ENCODE assay signal across 8 mouse cellular contexts in genomic region chr11:53430300-53430669, GRCm38 (mm10). TPM values are rescaled to one million over a fixed set of nuclear protein-coding genes. Genes with fewer than 3 reads are reported as not detected.
A peak's percentile ranks its signal among the peaks of the same experiment; 100 is the strongest.
DNase-seq lines count a peak whose midpoint lies in the region; ATAC-seq and TF ChIP-seq lines count a peak whose summit lies in the region.

No protein-coding gene starts in this region.

- peaks cover 15% of the 10 kb centered on the region for H3K36me3 ChIP-seq in heart, embryonic 14.5 days (ENCODE audit: control insufficient read depth, insufficient read depth, low read length)
- H3K36me3 ChIP-seq in ES-Bruce4 (ENCODE audit: control insufficient read depth, insufficient read depth, low read length, poor library complexity, severe bottlenecking): peaks cover 14% of the 10 kb centered on the region
- H3K36me3 ChIP-seq in erythroblast, embryonic 14.5 days (ENCODE audit: control insufficient read depth): peaks cover 34% of the 10 kb centered on the region
- peaks cover 6% of the 10 kb centered on the region; the same call in 1 of the 2 replicates for H3K36me3 ChIP-seq in liver, adult 2 months (ENCODE audit: control insufficient read depth, insufficient read depth, low read length)
- H3K36me3 ChIP-seq in small intestine, adult 2 months (ENCODE audit: control insufficient read depth, insufficient read depth, low read length): peaks cover 12% of the 10 kb centered on the region

- peaks cover 5 to 28% of the 10 kb centered on the region in 2 experiments for H3K4me1 ChIP-seq in heart, embryonic 14.5 days (ENCODE audit: control insufficient read depth in 2 of 2, insufficient read depth in 2 of 2, low read length in 2 of 2)
- peaks cover 2% of the 10 kb centered on the region for H3K4me1 ChIP-seq in ES-Bruce4 (ENCODE audit: control insufficient read depth, insufficient read depth, low read length)
- peaks cover 51% of the 10 kb centered on the region for H3K4me1 ChIP-seq in erythroblast, embryonic 14.5 days (ENCODE audit: control insufficient read depth)
- H3K4me1 ChIP-seq in liver, adult 2 months (ENCODE audit: control insufficient read depth, insufficient read depth, low read length): peaks cover 20% of the 10 kb centered on the region
- peaks cover 31% of the 10 kb centered on the region for H3K4me1 ChIP-seq in small intestine, adult 2 months (ENCODE audit: control insufficient read depth, insufficient read depth, insufficient read length, low read length)

- H3K27me3 ChIP-seq in heart, embryonic 14.5 days (ENCODE audit: control insufficient read depth, insufficient read depth, low read length): no peaks in the 10 kb centered on the region
- H3K27me3 ChIP-seq in ES-Bruce4 (ENCODE audit: control insufficient read depth, insufficient read depth, low read length, poor library complexity, severe bottlenecking): no peaks in the 10 kb centered on the region
- H3K27me3 ChIP-seq in erythroblast, embryonic 14.5 days (ENCODE audit: control insufficient read depth): no peaks in the 10 kb centered on the region
- no peaks in the 10 kb centered on the region for H3K27me3 ChIP-seq in liver, adult 2 months (ENCODE audit: control insufficient read depth, insufficient read depth, low read length)
- no peaks in the 10 kb centered on the region for H3K27me3 ChIP-seq in small intestine, adult 2 months (ENCODE audit: control insufficient read depth, insufficient read depth, low read length)

- peak overlapping the region; percentile 87 for H3K4me2 ChIP-seq in heart, embryonic 14.5 days (ENCODE audit: low read length)

- H3K9ac ChIP-seq in heart, embryonic 14.5 days (ENCODE audit: low read length): peak overlapping the region; percentile 87
- H3K9ac ChIP-seq in ES-Bruce4 (ENCODE audit: low read depth, poor library complexity, severe bottlenecking): peak overlapping the region; percentile 87
- H3K9ac ChIP-seq in liver, adult 2 months (ENCODE audit: low read depth, low read length): peak overlapping the region; percentile 97

- H3K4me3 ChIP-seq in heart, embryonic 14.5 days (ENCODE audit: control insufficient read depth in 1 of 2, insufficient read depth in 1 of 2, low read depth in 1 of 2, low read length in 2 of 2): peak overlapping the region; percentile 74 to 83
- H3K4me3 ChIP-seq in ES-Bruce4 (ENCODE audit: low read depth, low read length): peak overlapping the region; percentile 91
- peak overlapping the region; percentile 99 for H3K4me3 ChIP-seq in erythroblast, embryonic 14.5 days (replicated peaks)
- H3K4me3 ChIP-seq in liver, adult 2 months (ENCODE audit: insufficient read depth, low read depth, low read length): peak overlapping the region; percentile 90
- H3K4me3 ChIP-seq in small intestine, adult 2 months (ENCODE audit: low read depth, low read length): peak overlapping the region; percentile 96

- TF ChIP-seq CTCF in ES-Bruce4 (IDR thresholded peaks at IDR 0.05; ENCODE audit: low read depth, low read length): no peak
- no peak for TF ChIP-seq CTCF in liver, adult 2 months (IDR thresholded peaks at IDR 0.05; ENCODE audit: low read depth, low read length)
- no peak for TF ChIP-seq CTCF in small intestine, adult 2 months (IDR thresholded peaks at IDR 0.05; ENCODE audit: extremely low read depth, insufficient read length, insufficient replicate concordance, low read depth, low read length)

- 0% methylated on average over 34 of the region's 34 CpGs for WGBS in heart, embryonic 14.5 days
- under 1% methylated on average over 34 of the region's 34 CpGs for WGBS in liver, adult 2 months
- WGBS in small intestine, adult 2 months: under 1% methylated on average over 34 of the region's 34 CpGs

- no peak for DNase-seq in heart, adult 9 months (ENCODE audit: low spot score in 2 of 2)
- peak; percentile 93 for DNase-seq in liver, adult 2 months (ENCODE audit: extremely low read depth, low read depth, low spot score)
- DNase-seq in layer of hippocampus, postnatal 14 days (ENCODE audit: low spot score in 2 of 2): no peak
- DNase-seq in layer of hippocampus, postnatal 10 days (ENCODE audit: low spot score in 2 of 2): no peak

- TF ChIP-seq POLR2A in ES-Bruce4 (IDR thresholded peaks at IDR 0.05; ENCODE audit: insufficient read depth, low read length): no peak
- no peak for TF ChIP-seq POLR2A in liver, adult 2 months (IDR thresholded peaks at IDR 0.05; ENCODE audit: extremely low read depth, insufficient read depth, low read length)
- no peak for TF ChIP-seq POLR2A in small intestine, adult 2 months (IDR thresholded peaks at IDR 0.05; ENCODE audit: low read depth, low read length)

- no peaks in the 10 kb centered on the region for H3K9me3 ChIP-seq in heart, embryonic 14.5 days (ENCODE audit: control insufficient read depth, low read length)
- H3K9me3 ChIP-seq in ES-Bruce4 (replicated peaks; ENCODE audit: control insufficient read depth, insufficient read depth, low read length, poor library complexity, severe bottlenecking): no peaks in the 10 kb centered on the region
- no peaks in the 10 kb centered on the region for H3K9me3 ChIP-seq in erythroblast, embryonic 14.5 days (ENCODE audit: control insufficient read depth, low read length)

- TF ChIP-seq EP300 in ES-Bruce4 (IDR thresholded peaks at IDR 0.05; ENCODE audit: insufficient read depth, low read depth, low read length): no peak

- ATAC-seq in heart, embryonic 14.5 days (ENCODE audit: insufficient number of reproducible peaks, insufficient read depth, low FRiP score, low read depth): peak; percentile 23

- H3K27ac ChIP-seq in heart, embryonic 14.5 days (replicated peaks in 1 of 2; ENCODE audit: control insufficient read depth in 1 of 2, insufficient read depth in 1 of 2, low read depth in 2 of 2, low read length in 2 of 2): peak overlapping the region; percentile 89 to 90
- H3K27ac ChIP-seq in ES-Bruce4 (ENCODE audit: insufficient read depth, low read length): peak overlapping the region; percentile 52
- peak overlapping the region; percentile 99 for H3K27ac ChIP-seq in liver, adult 2 months (replicated peaks; ENCODE audit: insufficient read depth, low read depth, low read length)
- H3K27ac ChIP-seq in small intestine, adult 2 months (ENCODE audit: insufficient read depth, low read depth, low read length): peak overlapping the region; percentile 100

- H3K79me2 ChIP-seq in liver, adult 2 months (ENCODE audit: control insufficient read depth, insufficient read depth, low read length): peaks cover 4% of the 10 kb centered on the region; the same call in 1 of the 2 replicates

RNA-seq across cellular contexts. Expression of gene Uqcrq, which starts 0.3 kb away (rescaled TPM):
- polyA plus RNA-seq in heart, embryonic 14.5 days (2014; fragmentation: Nextera tagmentation; extraction: Ambion mirVana): 1,378 and 1,424 TPM in 2 replicates
- 210 and 250 TPM in 2 replicates for polyA plus RNA-seq in ES-Bruce4 (2011; ENCODE audit: insufficient read depth, insufficient read length, low read depth, missing spikeins)
- polyA plus RNA-seq in erythroblast, embryonic 14.5 days (2012): 27.5 and 33.3 TPM in 2 replicates
- 256 TPM in 2 replicates for total RNA-seq in liver, adult 2 months (2014; rRNA removed)
- polyA plus RNA-seq in liver, adult 2 months (2012; rRNA removed): 1,230 and 1,408 TPM in 2 replicates
- polyA plus RNA-seq in small intestine, adult 2 months (2012; rRNA removed): 727 and 1,116 TPM in 2 replicates
- 100 to 1,000 TPM; 539 to 559 TPM for total RNA-seq in layer of hippocampus, postnatal 14 days (2021)
- total RNA-seq in layer of hippocampus, postnatal 10 days (2021): 100 to 1,000 TPM; 522 to 555 TPM

RNA-seq across cellular contexts. Expression of gene Gdf9, which starts 0.5 kb away (rescaled TPM):
- 1.4 and 1.7 TPM in 2 replicates for polyA plus RNA-seq in heart, embryonic 14.5 days (2014; fragmentation: Nextera tagmentation; extraction: Ambion mirVana)
- 0.55 TPM in 1 of 2 replicates, not detected in the other for polyA plus RNA-seq in ES-Bruce4 (2011; ENCODE audit: insufficient read depth, insufficient read length, low read depth, missing spikeins)
- not detected in 2 replicates for polyA plus RNA-seq in erythroblast, embryonic 14.5 days (2012)
- 0.09 and 0.34 TPM in 2 replicates for total RNA-seq in liver, adult 2 months (2014; rRNA removed)
- polyA plus RNA-seq in liver, adult 2 months (2012; rRNA removed): 0.21 and 0.47 TPM in 2 replicates
- 0.80 and 1.3 TPM in 2 replicates for polyA plus RNA-seq in small intestine, adult 2 months (2012; rRNA removed)
- total RNA-seq in layer of hippocampus, postnatal 14 days (2021): 1 to 10 TPM in 1 of 2 experiments, under 1 TPM in 1; 0.71 to 1.3 TPM
- total RNA-seq in layer of hippocampus, postnatal 10 days (2021): 1 to 10 TPM in 1 of 2 experiments, under 1 TPM in 1; 0.67 to 1.2 TPM

RNA-seq across cellular contexts. Expression of gene Leap2, which starts 7.3 kb away (rescaled TPM):
- not detected in 2 replicates for polyA plus RNA-seq in heart, embryonic 14.5 days (2014; fragmentation: Nextera tagmentation; extraction: Ambion mirVana)
- not detected in 2 replicates for polyA plus RNA-seq in ES-Bruce4 (2011; ENCODE audit: insufficient read depth, insufficient read length, low read depth, missing spikeins)
- not detected in 2 replicates for polyA plus RNA-seq in erythroblast, embryonic 14.5 days (2012)
- 133 and 140 TPM in 2 replicates for total RNA-seq in liver, adult 2 months (2014; rRNA removed)
- polyA plus RNA-seq in liver, adult 2 months (2012; rRNA removed): 114 and 168 TPM in 2 replicates
- 35.6 and 72.2 TPM in 2 replicates for polyA plus RNA-seq in small intestine, adult 2 months (2012; rRNA removed)
- total RNA-seq in layer of hippocampus, postnatal 14 days (2021): not detected
- total RNA-seq in layer of hippocampus, postnatal 10 days (2021): not detected

RNA-seq across cellular contexts. Expression of gene Gm10447, which starts 26.6 kb away (rescaled TPM):
- polyA plus RNA-seq in heart, embryonic 14.5 days (2014; fragmentation: Nextera tagmentation; extraction: Ambion mirVana): 0.16 TPM in 1 of 2 replicates, not detected in the other
- not detected in 2 replicates for polyA plus RNA-seq in ES-Bruce4 (2011; ENCODE audit: insufficient read depth, insufficient read length, low read depth, missing spikeins)
- polyA plus RNA-seq in erythroblast, embryonic 14.5 days (2012): not detected in 2 replicates
- total RNA-seq in liver, adult 2 months (2014; rRNA removed): 0.46 and 0.60 TPM in 2 replicates
- 1.3 and 2.5 TPM in 2 replicates for polyA plus RNA-seq in liver, adult 2 months (2012; rRNA removed)
- polyA plus RNA-seq in small intestine, adult 2 months (2012; rRNA removed): 0.04 TPM in 1 of 2 replicates, not detected in the other
- under 1 TPM in 1 of 2 experiments, not detected in 1; 0.26 TPM for total RNA-seq in layer of hippocampus, postnatal 14 days (2021)
- under 1 TPM in 1 of 2 experiments, not detected in 1; 0.21 TPM for total RNA-seq in layer of hippocampus, postnatal 10 days (2021)

RNA-seq across cellular contexts. Expression of gene Shroom1, which starts 26.7 kb away (rescaled TPM):
- polyA plus RNA-seq in heart, embryonic 14.5 days (2014; fragmentation: Nextera tagmentation; extraction: Ambion mirVana): 2.3 and 2.5 TPM in 2 replicates
- 0.39 and 0.52 TPM in 2 replicates for polyA plus RNA-seq in ES-Bruce4 (2011; ENCODE audit: insufficient read depth, insufficient read length, low read depth, missing spikeins)
- not detected in 2 replicates for polyA plus RNA-seq in erythroblast, embryonic 14.5 days (2012)
- 12.8 and 15.4 TPM in 2 replicates for total RNA-seq in liver, adult 2 months (2014; rRNA removed)
- 36.6 and 43.4 TPM in 2 replicates for polyA plus RNA-seq in liver, adult 2 months (2012; rRNA removed)
- polyA plus RNA-seq in small intestine, adult 2 months (2012; rRNA removed): 2.6 and 3.0 TPM in 2 replicates
- 1 to 10 TPM; 4.0 to 4.5 TPM for total RNA-seq in layer of hippocampus, postnatal 14 days (2021)
- 1 to 10 TPM; 3.1 to 3.2 TPM for total RNA-seq in layer of hippocampus, postnatal 10 days (2021)

Comparison
In these comparisons a context has a peak if more than half of its experiments do, and no peak if none do; other contexts are left out.
1. RNA of gene Leap2, which starts 7.3 kb away (polyA plus RNA-seq): 114 to 168 TPM in liver, adult 2 months and 35.6 to 72.2 TPM in small intestine, adult 2 months; not detected in heart, embryonic 14.5 days, not detected in ES-Bruce4 and not detected in erythroblast, embryonic 14.5 days; every median in the first group is over 10 times any median in the second.
2. Peak in every context shown above with its lines, with median percentiles within 50 percentile points of each other: H3K27ac ChIP-seq, H3K4me3 ChIP-seq and H3K9ac ChIP-seq.